Mouse (Mus musculus): ENCODE results near the gene Phgr1. TPM values are rescaled to one million over a fixed set of nuclear protein-coding genes. Genes with fewer than 3 reads are reported as not detected.

The Phgr1 gene
- polyA plus RNA-seq, 1 experiment from 2014 or later, result not detected

DNA sequence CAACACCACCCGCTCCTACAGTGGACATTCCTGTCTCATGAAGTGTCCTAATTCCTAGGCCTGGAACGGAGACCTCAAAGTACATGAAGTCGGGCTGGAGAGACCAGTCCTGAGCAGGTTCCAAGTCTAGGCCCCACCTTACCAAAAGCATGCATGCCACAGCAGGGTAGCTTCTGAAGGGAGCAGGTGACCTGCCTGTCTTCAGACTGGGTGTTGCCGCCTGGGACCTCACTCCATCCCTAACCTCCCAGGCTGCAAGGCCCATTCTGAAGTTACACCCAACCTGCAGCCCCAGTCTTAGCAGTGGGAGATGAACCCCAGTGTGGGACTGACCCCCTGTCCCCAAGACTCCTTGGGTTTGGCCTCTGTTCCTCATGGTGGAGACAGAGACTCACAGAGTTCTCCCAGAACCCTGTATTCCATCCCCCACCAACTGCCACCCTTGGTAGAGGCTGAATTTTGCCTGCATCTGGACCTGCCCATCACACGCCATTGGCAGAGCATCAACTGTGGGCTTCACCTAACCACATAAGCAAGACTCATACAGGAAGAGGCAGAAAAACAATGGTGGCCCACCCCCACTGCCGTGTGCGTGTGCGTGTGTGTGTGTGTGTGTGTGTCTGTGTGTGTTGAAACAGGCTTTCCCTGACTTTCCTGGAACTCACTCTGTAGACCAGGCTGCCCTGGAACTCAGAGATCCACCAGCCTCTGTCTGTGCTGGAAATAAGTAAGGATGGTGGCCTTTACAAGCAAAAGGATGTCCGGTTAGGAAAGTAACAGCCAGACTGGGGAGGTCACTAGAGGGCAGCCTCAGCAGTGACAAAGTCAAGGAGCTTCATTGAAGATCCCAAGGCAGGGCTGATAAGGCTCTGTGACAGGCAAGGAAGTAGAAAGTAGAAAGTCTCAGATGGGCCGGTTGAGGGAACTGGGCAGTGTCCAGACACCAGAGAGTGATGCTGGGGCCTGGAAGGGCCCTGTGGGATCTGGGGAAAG lies 6.2 kb upstream of the Phgr1 start:
- Histone ChIP-seq H3K9me3 (no peaks in the 10 kb centered on the region), H3K36me3 (no peaks in the 10 kb centered on the region), H3K27ac (replicated peaks) (no peak overlapping the region), H3K4me3 (no peak overlapping the region), H3K4me2 (replicated peaks) (no peak overlapping the region), H3K9ac (replicated peaks) (no peak overlapping the region), H3K27me3 (peaks cover 18% of the 10 kb centered on the region), H3K4me1 (peaks cover 31% of the 10 kb centered on the region)
- 76% methylated on average over 10 of the region's 10 CpGs for WGBS
- no peak for ATAC-seq (ENCODE audit: low FRiP score, low read depth)

DNA sequence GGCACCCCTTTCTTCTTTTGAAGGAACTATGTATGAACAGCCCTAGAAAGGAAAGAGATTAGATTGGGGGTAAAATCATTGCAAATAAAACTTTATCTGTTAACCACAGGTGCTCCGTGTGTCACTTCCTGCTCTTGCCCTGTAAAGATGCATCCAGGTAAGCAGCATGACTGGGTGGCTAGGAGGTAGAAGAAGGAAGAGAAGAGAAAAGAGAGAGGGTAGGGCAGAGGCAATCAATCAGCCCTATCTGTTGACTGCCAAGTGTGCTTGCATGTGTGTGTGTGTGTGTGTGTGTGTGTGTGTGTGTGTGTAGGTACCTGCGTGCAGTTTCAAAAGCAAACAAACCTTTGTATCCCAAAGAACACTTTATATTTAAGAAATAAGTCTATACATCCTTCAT lies 2.0 kb downstream of the Phgr1 start:
- H3K4me1 ChIP-seq, result peaks cover 4% of the 10 kb centered on the region
- WGBS, result 98% methylated on average over 2 of the region's 2 CpGs
- no peak overlapping the region for H3K4me3 ChIP-seq
- no peak for ATAC-seq (ENCODE audit: low FRiP score, low read depth)
- no peak overlapping the region for H3K9ac ChIP-seq (replicated peaks)
- H3K27me3 ChIP-seq, result peaks cover 4% of the 10 kb centered on the region; the same call in 1 of the 2 replicates
- H3K9me3 ChIP-seq, result no peaks in the 10 kb centered on the region
- H3K36me3 ChIP-seq, result no peaks in the 10 kb centered on the region
- no peak overlapping the region for H3K4me2 ChIP-seq (replicated peaks)
- no peak overlapping the region for H3K27ac ChIP-seq (replicated peaks)

DNA sequence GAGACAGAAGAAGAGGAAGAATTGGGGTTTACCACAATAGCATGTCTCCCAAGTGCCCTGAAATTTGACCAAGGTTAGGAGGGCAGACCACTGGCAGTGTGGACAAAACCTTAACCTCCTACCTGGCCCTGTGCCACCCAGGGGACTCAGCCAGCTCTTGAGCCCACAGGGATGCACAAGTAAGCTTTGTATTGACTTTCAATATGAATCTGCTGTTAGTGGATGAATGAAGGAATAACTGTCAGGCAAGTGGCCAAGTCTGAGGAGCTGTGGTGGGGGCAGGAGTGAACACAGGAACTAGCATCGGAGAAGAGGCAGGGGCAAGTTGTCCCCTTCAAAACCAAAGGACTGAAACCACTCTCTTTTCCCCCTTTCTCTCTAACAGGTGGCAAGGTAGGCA lies 2.8 kb downstream of the Phgr1 start:
- no peak overlapping the region for H3K4me3 ChIP-seq
- H3K4me2 ChIP-seq (replicated peaks), result no peak overlapping the region
- no peak overlapping the region for H3K9ac ChIP-seq (replicated peaks)
- 100% methylated on average over 1 of the region's 1 CpGs for WGBS
- no peaks in the 10 kb centered on the region for H3K36me3 ChIP-seq
- ATAC-seq (ENCODE audit: low FRiP score, low read depth), result no peak
- H3K27me3 ChIP-seq, result peaks cover 4% of the 10 kb centered on the region; the same call in 1 of the 2 replicates
- peaks cover 11% of the 10 kb centered on the region for H3K4me1 ChIP-seq
- H3K9me3 ChIP-seq, result no peaks in the 10 kb centered on the region
- H3K27ac ChIP-seq (replicated peaks), result no peak overlapping the region

- Histone ChIP-seq H3K27ac (replicated peaks) (no peak overlapping the region), H3K9me3 (no peaks in the 10 kb centered on the region), H3K4me3 (no peak overlapping the region), H3K9ac (replicated peaks) (0 out of 2 replicates have a peak overlapping the region, but pooled peaks have one; percentile 20), H3K4me2 (replicated peaks) (no peak overlapping the region), H3K4me1 (peaks cover 12% of the 10 kb centered on the region), H3K27me3 (peaks cover 4% of the 10 kb centered on the region; the same call in 1 of the 2 replicates), H3K36me3 (no peaks in the 10 kb centered on the region)
- 48% methylated on average over 4 of the region's 4 CpGs for WGBS
- no peak for ATAC-seq (ENCODE audit: low FRiP score, low read depth)
These were observed 3.3 kb downstream of the Phgr1 start for GRCm38 (mm10) chr2:118775846-118776245.

DNA sequence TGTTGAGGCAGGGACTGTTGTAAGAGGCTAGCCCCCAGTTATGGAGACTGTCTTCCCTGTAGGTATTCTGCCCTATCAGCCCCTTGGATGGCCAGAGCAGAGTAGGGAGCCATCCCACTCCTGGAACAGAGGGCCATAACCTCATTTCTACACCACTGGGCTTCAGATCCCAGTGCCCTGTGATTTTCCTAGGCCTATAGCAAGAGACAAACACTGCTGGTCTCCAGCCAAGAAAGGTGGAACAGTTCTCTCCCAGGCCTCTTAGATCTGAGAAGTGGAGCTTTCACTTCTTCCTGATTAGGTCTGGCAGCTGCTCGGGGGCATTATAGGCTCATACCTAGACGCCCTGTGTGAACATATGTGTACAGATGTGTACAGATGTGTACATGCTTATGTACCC lies 3.7 kb downstream of the Phgr1 start:
- 73% methylated on average over 2 of the region's 2 CpGs for WGBS
- Histone ChIP-seq H3K9ac (replicated peaks) (0 out of 2 replicates have a peak overlapping the region, but pooled peaks have one; percentile 20), H3K4me2 (replicated peaks) (no peak overlapping the region), H3K9me3 (no peaks in the 10 kb centered on the region), H3K4me1 (peaks cover 15% of the 10 kb centered on the region), H3K27ac (replicated peaks) (no peak overlapping the region), H3K27me3 (peaks cover 4% of the 10 kb centered on the region; the same call in 1 of the 2 replicates), H3K36me3 (no peaks in the 10 kb centered on the region), H3K4me3 (no peak overlapping the region)
- ATAC-seq (ENCODE audit: low FRiP score, low read depth), result no peak

DNA sequence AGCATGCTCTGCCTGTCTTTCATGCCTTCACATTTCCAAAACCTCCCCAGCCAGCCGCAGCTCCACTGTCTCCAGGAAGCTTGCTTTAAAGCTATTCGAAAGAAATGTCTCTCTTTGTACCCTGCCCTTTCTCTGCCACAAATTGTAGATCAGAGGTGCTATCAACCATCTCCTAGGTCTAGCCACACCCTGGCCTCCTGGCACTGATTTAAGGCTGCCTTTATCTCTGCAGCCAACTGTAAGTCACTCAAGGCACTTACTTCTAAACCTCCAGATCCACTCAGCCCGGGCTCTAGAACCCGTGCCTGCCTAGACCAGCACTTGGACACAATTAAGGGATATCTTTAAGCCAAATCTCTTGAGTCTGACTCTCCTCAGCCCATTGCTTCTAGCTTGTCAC lies 5.8 kb downstream of the Phgr1 start:
- peaks cover 4% of the 10 kb centered on the region for H3K27me3 ChIP-seq
- H3K9ac ChIP-seq (replicated peaks), result no peak overlapping the region
- peaks cover 15% of the 10 kb centered on the region for H3K4me1 ChIP-seq
- no peaks in the 10 kb centered on the region for H3K9me3 ChIP-seq
- H3K27ac ChIP-seq (replicated peaks), result no peak overlapping the region
- no peak for ATAC-seq (ENCODE audit: low FRiP score, low read depth)
- H3K4me2 ChIP-seq (replicated peaks), result no peak overlapping the region
- WGBS, result 77% methylated on average over 4 of the region's 4 CpGs
- H3K36me3 ChIP-seq, result no peaks in the 10 kb centered on the region
- H3K4me3 ChIP-seq, result no peak overlapping the region

DNA sequence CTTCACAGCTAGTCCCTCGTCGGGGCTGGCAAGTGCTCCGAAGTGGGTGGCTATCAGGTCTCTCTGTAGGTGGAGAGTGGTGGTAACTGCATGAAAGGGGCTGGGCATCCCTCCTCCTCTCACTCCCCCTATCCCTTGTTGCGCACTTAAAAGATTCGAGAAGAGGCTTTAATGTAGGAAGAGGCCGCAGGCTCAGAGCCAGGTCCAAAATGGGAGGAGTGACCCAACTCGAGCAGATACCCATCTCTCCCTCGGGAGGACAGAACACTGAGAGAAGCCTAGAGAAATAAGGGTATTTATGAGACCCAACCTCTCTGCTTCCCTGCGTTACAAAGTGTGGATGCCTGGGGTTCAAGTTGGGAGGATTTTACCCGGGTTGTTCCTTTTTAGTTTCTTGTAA lies 6.5 kb downstream of the Phgr1 start:
- H3K27ac ChIP-seq (replicated peaks), result peak overlapping the region; percentile 82; the same call in 1 of the 2 replicates
- H3K9ac ChIP-seq (replicated peaks), result peak overlapping the region; percentile 62
- no peaks in the 10 kb centered on the region for H3K36me3 ChIP-seq
- peaks cover 4% of the 10 kb centered on the region for H3K27me3 ChIP-seq
- peak overlapping the region; percentile 65 for H3K4me2 ChIP-seq (replicated peaks)
- WGBS, result 4% methylated on average over 10 of the region's 10 CpGs
- no peaks in the 10 kb centered on the region for H3K9me3 ChIP-seq
- peak; percentile 28 for ATAC-seq (ENCODE audit: low FRiP score, low read depth)
- H3K4me3 ChIP-seq, result peak overlapping the region; percentile 45
- peaks cover 15% of the 10 kb centered on the region for H3K4me1 ChIP-seq

- Histone ChIP-seq H3K27ac (replicated peaks) (peak within 1 kb of the TSS; percentile 82), H3K9me3 (no peaks in the 10 kb centered on the region), H3K36me3 (no peaks in the 10 kb centered on the region), H3K4me2 (replicated peaks) (peak within 1 kb of the TSS; percentile 65), H3K27me3 (peaks cover 10% of the 10 kb centered on the region), H3K4me1 (peaks cover 15% of the 10 kb centered on the region), H3K9ac (replicated peaks) (peak within 1 kb of the TSS; percentile 62), H3K4me3 (peak within 1 kb of the TSS; percentile 45)
- 10% methylated on average over 39 of the region's 39 CpGs for WGBS
- ATAC-seq (ENCODE audit: low FRiP score, low read depth), result peak; percentile 95
These were observed 7.2 kb downstream of the Phgr1 start, which contains the start of gene Disp2 for GRCm38 (mm10) chr2:118779504-118780480. Disp2 (plus strand) TSS chr2:118779719.

- peak overlapping the region; percentile 65 for H3K4me2 ChIP-seq (replicated peaks)
- H3K27ac ChIP-seq (replicated peaks), result no peak overlapping the region
- WGBS, result 45% methylated on average over 1 of the region's 1 CpGs
- peaks cover 11% of the 10 kb centered on the region; the same call in 1 of the 2 replicates for H3K27me3 ChIP-seq
- H3K36me3 ChIP-seq, result no peaks in the 10 kb centered on the region
- no peak for ATAC-seq (ENCODE audit: low FRiP score, low read depth)
- no peak overlapping the region; the same call in 1 of the 2 replicates for H3K9ac ChIP-seq (replicated peaks)
- H3K9me3 ChIP-seq, result no peaks in the 10 kb centered on the region
- H3K4me3 ChIP-seq, result no peak overlapping the region
- peaks cover 15% of the 10 kb centered on the region for H3K4me1 ChIP-seq
These were observed 8.5 kb downstream of the Phgr1 start for GRCm38 (mm10) chr2:118781115-118781514.

GRCm38 (mm10) chr2:118782303-118782702 lies 9.7 kb downstream of the Phgr1 start:
- H3K9ac ChIP-seq (replicated peaks), result no peak overlapping the region
- H3K27me3 ChIP-seq, result peaks cover 21% of the 10 kb centered on the region; the same call in 1 of the 2 replicates
- 76% methylated on average over 4 of the region's 4 CpGs for WGBS
- peaks cover 15% of the 10 kb centered on the region for H3K4me1 ChIP-seq
- no peak for ATAC-seq (ENCODE audit: low FRiP score, low read depth)
- no peak overlapping the region for H3K27ac ChIP-seq (replicated peaks)
- peaks cover 3% of the 10 kb centered on the region; the same call in 1 of the 2 replicates for H3K36me3 ChIP-seq
- no peaks in the 10 kb centered on the region for H3K9me3 ChIP-seq
- no peak overlapping the region for H3K4me2 ChIP-seq (replicated peaks)
- H3K4me3 ChIP-seq, result no peak overlapping the region

DNA sequence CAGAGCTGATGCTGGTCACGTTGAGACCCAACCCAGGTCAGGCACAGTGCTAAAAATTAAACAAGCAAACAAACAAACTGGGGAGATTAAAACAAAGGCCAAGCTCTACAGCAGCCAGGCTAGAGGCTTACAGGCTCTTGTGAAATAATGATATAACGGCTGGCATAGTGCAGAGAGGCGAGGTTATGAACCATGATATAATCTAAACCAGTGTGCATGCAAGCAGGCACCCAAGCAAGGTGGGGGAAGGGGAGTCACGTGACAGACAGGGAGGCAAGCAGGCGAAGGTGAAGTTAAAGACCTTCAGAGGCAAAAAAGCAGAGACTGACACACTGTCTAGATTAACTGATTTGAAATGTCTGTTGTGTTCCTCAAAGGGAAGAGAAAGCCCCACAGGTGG lies 10.5 kb downstream of the Phgr1 start:
- no peak for ATAC-seq (ENCODE audit: low FRiP score, low read depth)
- 62% methylated on average over 5 of the region's 5 CpGs for WGBS
- peaks cover 15% of the 10 kb centered on the region for H3K4me1 ChIP-seq
- H3K4me2 ChIP-seq (replicated peaks), result no peak overlapping the region
- H3K4me3 ChIP-seq, result no peak overlapping the region
- H3K27ac ChIP-seq (replicated peaks), result no peak overlapping the region
- H3K27me3 ChIP-seq, result peaks cover 29% of the 10 kb centered on the region; the same call in 1 of the 2 replicates
- H3K36me3 ChIP-seq, result peaks cover 3% of the 10 kb centered on the region; the same call in 1 of the 2 replicates
- no peaks in the 10 kb centered on the region for H3K9me3 ChIP-seq
- H3K9ac ChIP-seq (replicated peaks), result no peak overlapping the region

All from midbrain, embryonic 12.5 days (tissue).